Mouse (Mus musculus): ENCODE data around the gene Wdr91. TPM values are rescaled to one million over a fixed set of nuclear protein-coding genes. Genes with fewer than 3 reads are reported as not detected.

The Wdr91 gene
- polyA plus RNA-seq, 1 experiment from 2014 or later: 13.6 TPM

DNA sequence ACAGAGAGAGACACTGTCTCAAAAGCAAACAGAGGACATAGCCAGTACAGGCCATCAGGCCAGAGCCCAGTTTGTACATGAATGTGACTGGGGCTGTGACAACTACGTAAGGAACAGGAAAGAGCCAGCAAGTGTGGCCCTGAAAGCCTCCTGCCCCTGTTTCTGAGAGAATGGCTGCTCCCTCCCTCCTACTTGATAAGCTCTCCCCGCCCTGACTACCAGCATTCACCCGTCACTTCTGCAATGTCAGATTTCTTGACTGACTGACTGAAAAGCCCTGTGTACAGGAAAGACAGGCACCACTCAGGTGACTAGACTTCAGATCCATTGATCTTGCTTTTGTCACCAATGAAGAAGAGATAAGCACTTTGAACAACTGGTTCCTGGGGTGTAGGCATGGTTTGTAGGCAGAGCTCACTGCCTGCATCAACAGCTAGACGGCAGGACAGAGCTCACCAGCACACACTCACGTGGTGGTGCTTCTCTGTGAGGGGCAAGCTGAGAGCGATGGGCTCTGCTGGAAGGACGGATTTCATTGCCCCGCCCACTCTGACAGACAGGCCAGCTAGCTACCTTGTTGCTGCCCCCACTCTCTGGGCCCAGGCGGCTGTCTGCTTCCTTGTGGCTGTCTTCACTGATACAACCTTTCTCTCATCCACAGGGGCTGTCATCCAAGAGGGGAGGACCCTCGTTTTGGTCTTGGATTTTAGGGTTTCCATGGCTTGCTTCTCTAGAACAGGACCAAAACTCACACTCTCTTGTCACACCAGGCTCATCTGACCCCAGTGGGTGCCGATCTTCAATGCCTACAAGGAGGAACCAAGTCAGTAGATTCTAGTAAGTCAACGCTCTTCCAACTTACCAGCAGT is 34.5 kb downstream of the Wdr91 start:
- Histone ChIP-seq H3K27me3 (no peaks in the 10 kb centered on the region), H3K27ac (replicated peaks) (no peak overlapping the region), H3K4me3 (0 out of 2 replicates have a peak overlapping the region, but pooled peaks have one; percentile 56), H3K9ac (peak overlapping the region; percentile 80; the same call in 1 of the 2 replicates), H3K9me3 (no peaks in the 10 kb centered on the region), H3K4me1 (replicated peaks) (peaks cover 22% of the 10 kb centered on the region), H3K4me2 (peak overlapping the region; percentile 66), H3K36me3 (peaks cover 14% of the 10 kb centered on the region; the same call in 1 of the 2 replicates)
- WGBS: 71% methylated on average over 12 of the region's 12 CpGs
- ATAC-seq (ENCODE audit: low read depth): no peak

DNA sequence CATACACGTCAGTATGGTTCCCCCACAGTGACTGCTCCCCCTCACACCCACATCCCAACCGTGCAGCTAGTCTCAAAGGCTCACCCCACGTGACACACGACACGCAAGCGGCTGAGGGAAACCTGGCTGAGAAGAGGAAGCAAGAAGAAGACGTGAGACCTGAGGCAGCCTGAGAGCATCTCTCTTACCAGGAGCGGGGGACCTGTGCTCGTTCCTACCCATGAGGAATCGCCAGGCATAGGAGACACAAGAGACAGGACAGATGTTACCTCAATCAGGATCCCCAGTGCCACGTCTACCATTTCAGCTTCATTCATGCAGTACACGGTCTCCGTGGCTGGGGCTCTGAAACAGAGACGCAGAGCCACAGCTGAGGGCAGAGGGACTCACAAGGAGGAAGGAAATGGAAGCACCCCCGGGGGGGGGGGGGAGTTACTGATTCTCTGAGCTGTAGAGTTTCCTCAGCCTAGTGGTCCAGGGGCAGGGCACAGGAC is 35.4 kb downstream of the Wdr91 start:
- no peaks in the 10 kb centered on the region for H3K9me3 ChIP-seq
- ATAC-seq (ENCODE audit: low read depth): no peak
- no peaks in the 10 kb centered on the region for H3K27me3 ChIP-seq
- 86% methylated on average over 15 of the region's 15 CpGs for WGBS
- H3K4me3 ChIP-seq: no peak overlapping the region
- H3K4me1 ChIP-seq (replicated peaks): peaks cover 22% of the 10 kb centered on the region
- H3K4me2 ChIP-seq: no peak overlapping the region
- no peak overlapping the region for H3K9ac ChIP-seq
- 0 out of 2 replicates have a peak, but pooled peaks cover 6% of the 10 kb centered on the region for H3K36me3 ChIP-seq
- no peak overlapping the region for H3K27ac ChIP-seq (replicated peaks)

DNA sequence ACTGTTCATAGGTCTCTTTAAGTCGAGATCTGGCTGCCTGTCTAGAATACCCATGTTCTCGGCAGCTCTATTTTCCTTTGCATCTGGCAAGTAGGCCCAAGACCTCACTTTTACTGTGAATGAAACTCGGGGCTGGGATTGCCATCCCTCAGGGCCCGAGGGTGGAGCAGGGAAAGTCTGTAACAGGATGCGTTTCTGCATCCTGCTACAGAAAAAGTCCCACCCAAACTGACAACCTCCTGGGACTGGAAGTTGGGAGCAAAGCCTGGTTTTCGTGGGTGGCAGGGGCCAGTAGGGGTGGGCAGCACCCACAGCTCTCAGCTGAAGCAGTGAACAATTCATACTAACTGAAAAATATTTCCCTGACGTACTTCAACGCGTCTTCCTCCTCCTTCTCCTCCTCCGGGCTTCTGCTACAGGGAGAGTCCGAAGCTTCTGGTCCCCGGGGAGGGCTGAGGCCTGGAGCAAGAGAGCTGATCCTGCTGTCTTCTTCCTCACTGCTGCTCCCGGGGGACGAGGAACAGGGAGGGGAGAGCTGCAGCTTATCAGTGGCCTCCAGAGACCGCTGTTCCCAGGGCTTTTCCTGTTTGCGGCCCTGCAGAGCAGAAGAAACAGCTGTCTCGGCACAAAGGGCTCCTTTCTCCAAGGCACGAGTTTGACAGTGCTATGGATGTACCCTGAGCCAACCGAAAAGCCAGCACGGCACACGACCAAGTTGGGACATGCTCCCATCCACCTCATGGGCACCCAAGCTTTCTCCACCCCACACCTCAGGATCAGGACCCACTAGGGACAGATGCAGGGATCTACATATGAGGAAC is 36.4 kb downstream of the Wdr91 start:
- no peak overlapping the region for H3K9ac ChIP-seq
- no peak overlapping the region for H3K4me2 ChIP-seq
- H3K27ac ChIP-seq (replicated peaks): peak overlapping the region; percentile 29; the same call in 1 of the 2 replicates
- no peaks in the 10 kb centered on the region for H3K27me3 ChIP-seq
- no peak for ATAC-seq (ENCODE audit: low read depth)
- H3K9me3 ChIP-seq: no peaks in the 10 kb centered on the region
- H3K4me3 ChIP-seq: no peak overlapping the region
- H3K4me1 ChIP-seq (replicated peaks): peaks cover 22% of the 10 kb centered on the region
- no peaks in the 10 kb centered on the region for H3K36me3 ChIP-seq
- WGBS: 73% methylated on average over 21 of the region's 21 CpGs

- H3K27ac ChIP-seq (replicated peaks): no peak overlapping the region
- H3K9ac ChIP-seq: no peak overlapping the region
- H3K4me2 ChIP-seq: no peak overlapping the region
- no peaks in the 10 kb centered on the region for H3K36me3 ChIP-seq
- peaks cover 14% of the 10 kb centered on the region for H3K4me1 ChIP-seq (replicated peaks)
- H3K4me3 ChIP-seq: no peak overlapping the region
- H3K9me3 ChIP-seq: no peaks in the 10 kb centered on the region
- WGBS: 92% methylated on average over 10 of the region's 10 CpGs
- ATAC-seq (ENCODE audit: low read depth): no peak
- no peaks in the 10 kb centered on the region for H3K27me3 ChIP-seq
These were observed 37.8 kb downstream of the Wdr91 start for GRCm38 (mm10) chr6:34872871-34873270.

GRCm38 (mm10) chr6:34871929-34872328 is 38.7 kb downstream of the Wdr91 start:
- no peaks in the 10 kb centered on the region for H3K36me3 ChIP-seq
- 86% methylated on average over 7 of the region's 7 CpGs for WGBS

DNA sequence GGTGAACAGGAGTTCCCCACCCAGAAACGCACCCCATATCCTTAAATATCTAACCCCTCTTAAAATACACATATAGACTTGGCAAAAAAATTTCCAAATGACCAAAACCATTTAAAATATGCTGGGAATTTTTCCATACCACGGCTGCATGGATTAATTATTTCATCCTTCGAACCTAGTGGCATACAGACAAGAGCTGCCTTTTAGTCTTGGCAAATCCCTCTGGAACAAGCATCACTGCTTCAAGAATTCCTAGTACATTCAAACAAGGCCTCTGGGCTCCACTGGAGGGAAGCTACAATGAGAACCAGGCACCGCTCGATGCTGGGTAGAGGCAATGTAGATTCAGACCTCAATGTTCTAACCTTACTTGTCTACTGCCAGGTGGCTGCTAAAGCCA is 40.0 kb downstream of the Wdr91 start:
- H3K9ac ChIP-seq: peak overlapping the region; percentile 23; the same call in 1 of the 2 replicates
- no peaks in the 10 kb centered on the region; the same call in 1 of the 2 replicates for H3K4me1 ChIP-seq (replicated peaks)
- no peak overlapping the region for H3K4me2 ChIP-seq
- no peak for ATAC-seq (ENCODE audit: low read depth)
- no peak overlapping the region for H3K27ac ChIP-seq (replicated peaks)
- no peaks in the 10 kb centered on the region for H3K27me3 ChIP-seq
- WGBS: 87% methylated on average over 5 of the region's 5 CpGs
- H3K4me3 ChIP-seq: no peak overlapping the region
- H3K36me3 ChIP-seq: no peaks in the 10 kb centered on the region
- H3K9me3 ChIP-seq: no peaks in the 10 kb centered on the region

More at GRCm38 (mm10) chr6:34871929-34872328, 38.7 kb downstream of the Wdr91 start:
- no peak for ATAC-seq (ENCODE audit: low read depth)
- H3K27ac ChIP-seq (replicated peaks): no peak overlapping the region
- H3K4me3 ChIP-seq: no peak overlapping the region
- no peak overlapping the region for H3K9ac ChIP-seq
- H3K27me3 ChIP-seq: no peaks in the 10 kb centered on the region
- no peaks in the 10 kb centered on the region for H3K9me3 ChIP-seq
- peaks cover 9% of the 10 kb centered on the region for H3K4me1 ChIP-seq (replicated peaks)
- H3K4me2 ChIP-seq: no peak overlapping the region

DNA sequence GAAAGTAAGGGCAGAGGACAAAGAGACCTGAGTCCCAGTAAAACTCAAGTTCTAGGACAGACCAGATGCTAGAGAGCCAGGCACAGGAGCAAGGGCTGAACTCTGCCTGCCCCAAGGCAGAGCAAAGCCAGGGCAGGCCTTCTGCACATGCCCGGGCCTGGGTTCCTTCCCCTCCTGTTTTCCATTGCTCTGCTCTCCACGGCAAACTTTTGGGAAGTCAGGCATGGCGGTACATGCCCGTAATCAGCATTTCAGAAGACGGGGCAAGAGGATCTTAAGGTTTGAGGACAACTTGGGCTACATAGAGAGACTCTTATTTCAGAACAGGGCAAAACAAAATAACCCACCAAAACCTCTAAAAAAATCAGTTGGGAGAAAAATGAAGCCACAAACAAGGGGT is 40.5 kb downstream of the Wdr91 start:
- no peaks in the 10 kb centered on the region for H3K36me3 ChIP-seq
- H3K9ac ChIP-seq: no peak overlapping the region
- ATAC-seq (ENCODE audit: low read depth): no peak
- H3K9me3 ChIP-seq: no peaks in the 10 kb centered on the region
- no peaks in the 10 kb centered on the region for H3K27me3 ChIP-seq
- H3K27ac ChIP-seq (replicated peaks): no peak overlapping the region
- no peak overlapping the region for H3K4me2 ChIP-seq
- WGBS: 76% methylated on average over 5 of the region's 5 CpGs
- H3K4me1 ChIP-seq (replicated peaks): no peaks in the 10 kb centered on the region; the same call in 1 of the 2 replicates
- no peak overlapping the region for H3K4me3 ChIP-seq

- ATAC-seq (ENCODE audit: low read depth): no peak
- 82% methylated on average over 13 of the region's 13 CpGs for WGBS
- Histone ChIP-seq H3K9me3 (no peaks in the 10 kb centered on the region), H3K9ac (no peak overlapping the region), H3K36me3 (no peaks in the 10 kb centered on the region), H3K27me3 (no peaks in the 10 kb centered on the region), H3K4me2 (no peak overlapping the region), H3K4me3 (no peak overlapping the region), H3K27ac (replicated peaks) (no peak overlapping the region), H3K4me1 (replicated peaks) (no peaks in the 10 kb centered on the region)
These were observed 41.3 kb downstream of the Wdr91 start for GRCm38 (mm10) chr6:34869225-34869915.

DNA sequence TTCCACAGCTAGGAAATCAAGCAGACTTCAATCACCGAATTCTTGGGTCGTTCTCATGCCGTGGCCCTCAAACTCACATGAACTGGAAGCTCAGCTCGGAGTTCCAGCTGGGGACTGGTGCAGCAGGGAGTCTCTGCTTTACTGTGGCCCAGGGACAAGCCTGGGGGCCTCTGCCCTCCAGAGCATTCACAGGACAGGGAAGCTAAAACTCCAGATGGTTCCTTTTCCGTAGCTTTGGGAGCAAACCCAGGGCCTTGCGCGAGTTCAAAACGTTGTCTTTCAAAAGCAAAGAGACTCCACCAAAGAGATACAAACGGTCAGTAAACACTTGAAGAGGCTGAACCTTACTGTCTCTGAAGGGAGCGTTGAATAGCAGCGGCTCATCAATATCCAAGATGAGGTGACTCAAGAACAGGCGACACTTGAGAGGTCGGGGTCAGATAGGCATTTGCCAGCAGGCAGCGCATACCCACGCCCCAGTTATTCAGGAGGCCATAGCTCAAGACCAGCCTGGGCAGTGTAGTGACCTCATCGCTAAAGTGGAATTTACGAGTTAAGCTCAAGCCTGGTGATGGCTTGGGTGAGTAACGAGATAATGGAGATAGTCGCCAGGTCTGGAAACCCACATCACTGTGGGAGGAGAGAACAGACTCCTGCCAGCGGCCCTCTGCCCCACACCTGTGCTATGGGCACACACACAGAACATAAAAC is 42.0 kb downstream of the Wdr91 start:
- WGBS: 78% methylated on average over 20 of the region's 20 CpGs
- Histone ChIP-seq H3K27ac (replicated peaks) (no peak overlapping the region), H3K9me3 (no peaks in the 10 kb centered on the region), H3K36me3 (no peaks in the 10 kb centered on the region), H3K27me3 (no peaks in the 10 kb centered on the region), H3K4me2 (no peak overlapping the region), H3K4me1 (replicated peaks) (no peaks in the 10 kb centered on the region), H3K4me3 (no peak overlapping the region), H3K9ac (no peak overlapping the region)
- no peak for ATAC-seq (ENCODE audit: low read depth)

DNA sequence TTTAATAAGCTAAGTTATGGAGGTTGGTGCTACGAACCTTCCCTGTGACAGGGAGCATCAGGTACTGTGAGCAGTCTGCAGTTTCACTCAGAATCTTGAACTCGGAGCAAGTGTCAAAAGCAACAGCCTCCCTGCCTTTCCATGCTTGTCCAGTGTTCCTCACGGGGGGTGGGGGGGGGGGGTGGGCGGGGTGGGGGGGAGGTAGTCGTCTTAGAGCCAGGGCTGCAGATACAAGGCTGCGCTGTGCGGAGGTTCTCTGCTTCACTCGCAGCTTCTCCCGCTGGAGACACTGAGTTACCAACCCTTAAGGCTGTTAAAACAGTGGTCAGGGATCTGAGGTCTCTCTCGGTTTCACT is 42.7 kb downstream of the Wdr91 start:
- H3K27me3 ChIP-seq: no peaks in the 10 kb centered on the region
- H3K4me1 ChIP-seq (replicated peaks): no peaks in the 10 kb centered on the region
- no peaks in the 10 kb centered on the region for H3K9me3 ChIP-seq
- H3K4me3 ChIP-seq: no peak overlapping the region
- H3K36me3 ChIP-seq: no peaks in the 10 kb centered on the region
- H3K27ac ChIP-seq (replicated peaks): no peak overlapping the region
- no peak overlapping the region for H3K9ac ChIP-seq
- 75% methylated on average over 10 of the region's 10 CpGs for WGBS
- ATAC-seq (ENCODE audit: low read depth): no peak
- H3K4me2 ChIP-seq: no peak overlapping the region

DNA sequence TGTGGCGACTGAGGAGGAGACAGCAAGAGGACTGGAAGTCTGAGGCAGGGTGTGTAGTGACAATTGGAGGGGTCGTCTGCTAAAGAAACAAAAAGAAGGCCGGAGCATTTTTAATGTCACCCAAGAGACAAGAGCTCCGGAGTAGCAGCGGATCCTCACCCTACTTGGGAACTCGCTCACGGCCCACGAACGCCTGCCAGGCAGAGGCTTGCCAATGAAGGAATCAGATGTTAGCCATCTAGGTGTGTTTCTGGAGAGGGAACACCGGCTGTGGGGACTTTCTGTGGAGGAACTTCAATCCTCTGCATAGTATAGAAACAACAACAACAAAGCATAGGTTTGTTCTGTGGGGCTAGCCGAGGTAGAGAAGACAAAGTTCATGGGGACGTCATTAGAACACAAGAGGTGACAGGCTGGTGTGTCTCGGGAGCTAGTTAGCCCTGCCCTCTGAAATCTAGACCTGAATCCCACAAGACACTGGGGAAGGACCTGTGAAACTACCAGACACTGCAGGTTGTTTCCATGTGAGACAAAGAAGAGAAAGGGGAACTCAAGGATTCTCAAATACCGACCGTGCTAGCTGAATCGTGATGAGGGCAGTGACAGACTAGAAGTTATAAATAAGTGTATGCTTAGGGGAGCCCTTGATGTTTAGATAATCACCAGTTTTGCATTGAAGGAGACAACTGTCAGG is 43.2 kb downstream of the Wdr91 start:
- H3K4me2 ChIP-seq: no peak overlapping the region
- no peaks in the 10 kb centered on the region for H3K36me3 ChIP-seq
- no peak overlapping the region for H3K9ac ChIP-seq
- no peaks in the 10 kb centered on the region for H3K4me1 ChIP-seq (replicated peaks)
- WGBS: 77% methylated on average over 16 of the region's 16 CpGs
- no peaks in the 10 kb centered on the region for H3K27me3 ChIP-seq
- H3K4me3 ChIP-seq: no peak overlapping the region
- no peaks in the 10 kb centered on the region for H3K9me3 ChIP-seq
- H3K27ac ChIP-seq (replicated peaks): no peak overlapping the region
- no peak for ATAC-seq (ENCODE audit: low read depth)

Data from neural tube, embryonic 13.5 days (tissue).